Mouse (Mus musculus) kidney, adult 2 months (tissue): Measurements from ENCODE around the gene Clip2. TPM values are rescaled to one million over a fixed set of nuclear protein-coding genes. Genes with fewer than 3 reads are reported as not detected.
"Not testable (repeated sequence)": the region's sequence is repeated elsewhere in the genome, so short reads cannot be mapped to it uniquely, and the experiment has no call there.

Source experiments
- DNase-seq: peaks from one replicate; pipeline ENCODE4 v3.0.0; 2021
- H3K27ac ChIP-seq: fragments of 200-500 bp; 2 replicates; pipeline ENCODE4 v1.5.1; 2012; ENCODE audit warnings: low read depth, low read length, control low read depth, inconsistent platforms; ENCODE audit not compliant: insufficient read depth
- H3K27me3 ChIP-seq: fragments of 200-500 bp; replicated peaks from 2 replicates; pipeline ENCODE4 v1.6.1; 2012; ENCODE audit warnings: mild to moderate bottlenecking, moderate library complexity, low read length, inconsistent platforms; ENCODE audit not compliant: control insufficient read depth, insufficient read depth
- H3K36me3 ChIP-seq: fragments of 200-500 bp; 2 replicates; pipeline ENCODE4 v1.6.1; 2012; ENCODE audit warnings: mild to moderate bottlenecking, moderate library complexity, low read length, inconsistent platforms; ENCODE audit not compliant: control insufficient read depth, insufficient read depth
- H3K4me1 ChIP-seq: fragments of 200-500 bp; 2 replicates; pipeline ENCODE4 v1.6.1; 2011; ENCODE audit warnings: low read length; ENCODE audit not compliant: control insufficient read depth, insufficient read depth
- H3K4me3 ChIP-seq: fragments of 200-500 bp; 2 replicates; pipeline ENCODE4 v1.5.1; 2011; ENCODE audit warnings: mild to moderate bottlenecking, low read depth, low read length, control low read depth; ENCODE audit not compliant: insufficient read depth
- CTCF ChIP-seq: fragments of 200-500 bp; conservative IDR thresholded peaks from 2 replicates; pipeline ENCODE4 v1.5.1; 2011; ENCODE audit warnings: low read depth, mild to moderate bottlenecking, control low read depth, low read length, moderate library complexity, mixed read lengths; ENCODE audit not compliant: insufficient read depth, insufficient read length
- POLR2A ChIP-seq: fragments of 200-500 bp; IDR thresholded peaks from one replicate; pipeline ENCODE4 v1.6.1; 2011; ENCODE audit warnings: low read depth, low read length, control low read depth
- WGBS: fragments of 180-500 bp; shearing (Covaris S2); methylation state at CpG from one replicate; pipeline ENCODE4 v1.1.7; 2018; 5-methylcytosine and 5-hydroxymethylcytosine counted together
- polyA plus RNA-seq: library from polyadenylated mRNA; depleted of rRNA; stranded (reverse); fragments of >200 nt; gene quantifications from 2 replicates; pipeline ENCODE4 v1.2.3, GENCODE M21; 2012

Gene Clip2
- polyA plus RNA-seq, 1 experiment, result 22.4 TPM

DNA sequence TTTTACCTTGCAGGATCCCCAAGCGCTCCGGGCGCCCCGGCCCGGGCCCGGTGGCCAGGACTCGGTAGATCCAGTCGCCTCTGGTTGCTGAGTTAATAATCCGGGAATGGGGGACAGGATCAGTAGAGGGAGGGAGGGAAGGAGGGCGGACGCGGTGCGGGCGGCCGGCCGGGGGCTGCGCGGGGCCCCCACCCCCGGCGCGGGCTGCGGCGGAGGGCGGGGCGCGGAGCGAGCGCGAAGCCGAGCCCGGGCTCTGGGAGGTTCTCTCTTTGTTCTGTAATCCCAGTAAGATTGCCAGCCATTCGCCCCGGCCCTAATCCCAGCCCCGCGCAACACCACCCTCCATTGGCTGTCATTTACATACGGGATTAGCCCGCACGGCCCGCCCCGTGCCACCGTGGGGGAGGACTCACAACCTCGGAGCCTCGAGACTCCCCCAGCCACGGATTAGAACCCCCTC lies 95.7 kb downstream of the Clip2 start, which contains the start of gene Gtf2ird1:
Gene Gtf2ird1 (minus strand): TSS at position 214 of the 460 bp plus-strand sequence.
- H3K4me1 ChIP-seq, result peaks cover 2% of the 10 kb centered on the region; the same call in 1 of the 2 replicates
- peak within 1 kb of the TSS; percentile 53 for H3K4me3 ChIP-seq
- TF ChIP-seq POLR2A (no peak), CTCF (no peak)

DNA sequence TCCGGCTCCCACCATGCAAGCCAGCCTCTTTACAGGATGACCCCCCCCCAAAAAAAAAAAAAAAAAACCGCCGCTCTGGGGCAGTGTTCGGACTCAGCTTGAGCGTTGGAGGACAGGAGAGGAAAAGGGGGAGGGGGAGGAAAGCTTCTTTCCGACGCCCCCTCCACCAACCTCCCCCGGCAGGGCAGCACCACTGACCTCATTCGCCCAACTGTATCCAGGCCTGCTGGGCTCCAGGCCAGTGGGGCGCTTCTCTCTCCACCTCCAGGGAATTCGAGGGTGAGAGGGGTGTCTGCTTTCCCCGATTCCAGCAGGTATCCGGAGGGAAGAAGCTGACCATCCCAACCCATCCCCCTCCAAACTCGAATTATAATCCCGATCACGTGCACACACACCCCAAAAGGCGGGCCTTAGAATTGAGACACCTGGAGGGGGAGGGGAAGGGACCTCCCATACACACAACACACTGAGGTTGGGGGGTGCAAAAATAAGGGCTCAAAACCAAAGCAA lies 96.3 kb downstream of the Clip2 start:
- H3K27me3 ChIP-seq, result no peaks in the 10 kb centered on the region
- peaks cover 2% of the 10 kb centered on the region; the same call in 1 of the 2 replicates for H3K4me1 ChIP-seq
- H3K36me3 ChIP-seq, result no peaks in the 10 kb centered on the region
- H3K4me3 ChIP-seq, result peak overlapping the region; percentile 53
- peak overlapping the region; percentile 10 for H3K27ac ChIP-seq
- peak; percentile 68 for DNase-seq
- 1% methylated on average over 17 of the region's 17 CpGs for WGBS
- TF ChIP-seq POLR2A (no peak), CTCF (no peak)

More for the DNA sequence above, 95.7 kb downstream of the Clip2 start, which contains the start of gene Gtf2ird1:
- no peaks in the 10 kb centered on the region for H3K27me3 ChIP-seq
- peak within 1 kb of the TSS; percentile 69 for H3K27ac ChIP-seq
- DNase-seq, result peak; percentile 89
- WGBS, result 1% methylated on average over 44 of the region's 44 CpGs
- H3K36me3 ChIP-seq, result no peaks in the 10 kb centered on the region

DNA sequence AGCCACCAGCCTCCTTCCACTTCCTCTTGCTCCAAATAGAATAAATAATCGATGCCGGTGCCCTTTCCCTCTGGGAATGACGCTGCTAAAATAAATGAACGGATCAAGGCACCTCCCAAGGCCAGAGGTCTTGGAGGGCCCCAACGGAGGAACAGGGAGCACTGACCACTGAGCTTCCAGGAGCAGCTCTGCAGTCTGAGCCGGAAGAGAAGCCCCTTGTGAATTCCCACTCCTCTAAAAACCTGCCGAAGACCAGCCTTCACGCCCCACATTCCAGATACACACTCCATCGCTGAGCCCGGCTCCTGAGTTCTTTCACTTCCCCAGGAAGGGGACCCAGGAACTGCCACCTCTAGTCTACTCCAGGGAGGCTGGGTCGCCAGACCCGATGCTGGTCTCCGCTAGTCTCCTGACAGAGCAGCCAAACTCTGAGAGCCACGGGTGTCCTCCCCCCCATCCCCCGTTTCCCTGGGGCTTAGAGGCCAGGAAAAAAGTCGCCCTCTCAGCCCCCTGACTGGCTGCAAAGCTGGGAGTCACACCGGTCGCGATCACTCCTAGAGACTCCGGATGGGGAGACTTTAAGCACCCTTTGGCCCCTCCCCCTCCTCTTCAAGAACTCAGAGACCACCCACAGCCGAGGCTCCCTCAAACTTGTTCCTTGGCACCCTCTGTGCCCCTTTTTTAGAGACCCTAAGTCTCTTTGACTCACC lies 96.9 kb downstream of the Clip2 start:
- Histone ChIP-seq H3K4me1 (peaks cover 2% of the 10 kb centered on the region; the same call in 1 of the 2 replicates), H3K4me3 (peak overlapping the region; percentile 53), H3K27me3 (no peaks in the 10 kb centered on the region), H3K27ac (peak overlapping the region; percentile 27; the same call in 1 of the 2 replicates), H3K36me3 (no peaks in the 10 kb centered on the region)
- WGBS, result 8% methylated on average over 21 of the region's 21 CpGs
- DNase-seq, result peak; percentile 26
- TF ChIP-seq CTCF (no peak), POLR2A (no peak)

DNA sequence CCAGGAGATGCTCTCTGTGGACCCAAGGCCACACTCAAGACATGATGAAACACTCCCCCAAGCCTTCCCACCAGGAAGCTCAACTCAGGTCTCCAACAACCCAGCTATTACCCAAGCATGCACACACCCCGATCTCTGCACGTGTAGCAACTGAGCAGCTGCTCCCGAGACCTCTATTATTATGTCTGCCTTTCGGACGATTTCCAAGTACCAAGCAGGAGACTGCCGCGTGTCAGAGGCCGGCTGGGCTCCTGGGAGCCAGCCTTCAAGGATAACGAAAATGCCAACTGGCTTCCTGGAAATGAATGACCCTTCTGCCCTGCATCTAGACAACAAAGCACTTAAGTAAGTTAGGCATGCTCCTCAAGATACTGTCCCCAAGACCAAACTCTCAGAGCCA lies 97.8 kb downstream of the Clip2 start:
- WGBS, result 19% methylated on average over 9 of the region's 9 CpGs
- peak overlapping the region; percentile 53; the same call in 1 of the 2 replicates for H3K4me3 ChIP-seq
- no peak for DNase-seq

GRCm38 (mm10) chr5:134453577-134453976 lies 98.7 kb downstream of the Clip2 start:
- Histone ChIP-seq H3K4me3 (no peak overlapping the region), H3K4me1 (peaks cover 2% of the 10 kb centered on the region; the same call in 1 of the 2 replicates), H3K27ac (no peak overlapping the region), H3K27me3 (no peaks in the 10 kb centered on the region), H3K36me3 (no peaks in the 10 kb centered on the region)
- no peak for DNase-seq
- no peak for TF ChIP-seq POLR2A
- TF ChIP-seq CTCF, result no peak
- 11% methylated on average over 1 of the region's 1 CpGs for WGBS

More for the DNA sequence above, 97.8 kb downstream of the Clip2 start:
- Histone ChIP-seq H3K4me1 (peaks cover 2% of the 10 kb centered on the region; the same call in 1 of the 2 replicates), H3K27ac (0 out of 2 replicates have a peak overlapping the region, but pooled peaks have one; percentile 10), H3K27me3 (no peaks in the 10 kb centered on the region), H3K36me3 (no peaks in the 10 kb centered on the region)
- TF ChIP-seq POLR2A, result no peak
- no peak for TF ChIP-seq CTCF

DNA sequence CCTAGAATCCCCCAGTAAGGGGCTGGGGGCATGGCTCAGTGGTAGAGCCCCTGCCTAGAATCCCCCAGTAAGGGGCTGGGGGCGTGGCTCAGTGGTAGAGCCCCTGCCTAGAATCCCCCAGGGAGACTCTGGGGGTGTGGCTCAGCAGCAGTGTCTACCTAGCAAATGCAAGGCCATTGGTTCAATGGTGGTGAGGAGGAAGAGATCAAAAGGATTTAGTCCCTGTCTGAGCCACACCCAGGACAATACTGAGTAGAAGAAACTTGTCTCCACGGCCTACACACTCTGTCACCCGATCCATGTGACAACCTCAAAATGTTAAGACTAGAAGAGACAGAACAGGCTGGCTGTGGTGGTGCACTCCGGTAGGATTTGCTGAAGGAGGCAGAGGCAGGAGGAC lies 105.5 kb downstream of the Clip2 start:
- H3K4me1 ChIP-seq, H3K4me3 ChIP-seq, DNase-seq, H3K27ac ChIP-seq, H3K27me3 ChIP-seq, H3K36me3 ChIP-seq: not testable (repeated sequence)
- WGBS, result 88% methylated on average over 4 of the region's 4 CpGs

DNA sequence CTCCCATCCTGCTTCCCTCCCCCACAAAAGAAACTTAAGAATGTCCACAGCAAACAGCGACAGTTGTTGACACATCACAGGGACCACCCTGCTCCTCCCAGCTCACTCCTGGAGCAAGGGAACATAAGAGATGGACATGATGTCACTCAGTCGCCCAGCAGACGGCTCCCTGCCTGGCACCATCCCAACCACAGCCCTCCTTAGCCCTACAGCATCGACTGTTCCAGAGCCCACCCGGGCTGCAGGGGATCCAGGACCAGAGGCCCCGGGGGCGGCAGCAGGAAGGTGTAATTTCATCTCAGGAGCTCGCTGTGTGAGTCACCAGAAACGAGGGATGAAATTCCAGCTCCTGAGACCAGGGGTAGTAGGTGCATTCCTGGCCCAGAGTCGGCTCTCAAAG lies 106.3 kb downstream of the Clip2 start:
- no peaks in the 10 kb centered on the region for H3K27me3 ChIP-seq
- H3K4me1 ChIP-seq, result no peaks in the 10 kb centered on the region
- DNase-seq, result no peak
- 27% methylated on average over 10 of the region's 10 CpGs for WGBS
- no peaks in the 10 kb centered on the region for H3K36me3 ChIP-seq
- TF ChIP-seq CTCF (no peak), POLR2A (no peak)
- no peak overlapping the region for H3K27ac ChIP-seq
- H3K4me3 ChIP-seq, result no peak overlapping the region
